Mouse (Mus musculus) heart, adult 18-20 months (tissue): ENCODE results near the gene Ift88. TPM values are rescaled to one million over a fixed set of nuclear protein-coding genes. Genes with fewer than 3 reads are reported as not detected.
"Not testable (repeated sequence)": the region's sequence is repeated elsewhere in the genome, so short reads cannot be mapped to it uniquely, and the experiment has no call there.

Experiments
- DNase-seq, 2 experiments: peaks; one replicate each; pipeline ENCODE4 v3.0.0; 2021 to 2022; ENCODE audit warnings: mixed read lengths in 1 of 2
- total RNA-seq, 2 experiments: library from RNA; stranded (reverse); gene quantifications; 2 replicates each; pipeline ENCODE4 v1.2.3; 2021

Ift88 gene
- total RNA-seq, 2 experiments from 2014 or later = 3.9 to 5.2 TPM

DNA sequence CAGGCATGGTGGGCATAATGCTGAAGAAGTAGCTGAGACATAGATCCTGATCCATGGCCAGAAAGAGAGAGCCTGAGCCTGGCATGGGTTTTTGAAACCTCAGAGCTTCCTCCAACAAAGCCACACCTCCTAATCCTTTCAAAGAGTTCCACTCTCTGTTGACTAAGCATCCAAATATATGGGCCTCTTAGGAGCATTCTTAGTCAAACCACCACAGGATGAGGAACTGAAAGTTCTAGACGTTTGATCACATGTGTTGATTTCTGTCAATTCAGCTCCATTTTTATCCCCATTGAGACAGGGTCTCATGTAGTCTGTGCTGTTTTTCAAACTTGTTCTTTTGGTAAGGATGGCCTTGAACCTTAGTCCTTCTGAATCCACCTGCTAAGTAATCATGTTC lies 28.7 kb downstream of the Ift88 start:
- DNase-seq = no peak

DNA sequence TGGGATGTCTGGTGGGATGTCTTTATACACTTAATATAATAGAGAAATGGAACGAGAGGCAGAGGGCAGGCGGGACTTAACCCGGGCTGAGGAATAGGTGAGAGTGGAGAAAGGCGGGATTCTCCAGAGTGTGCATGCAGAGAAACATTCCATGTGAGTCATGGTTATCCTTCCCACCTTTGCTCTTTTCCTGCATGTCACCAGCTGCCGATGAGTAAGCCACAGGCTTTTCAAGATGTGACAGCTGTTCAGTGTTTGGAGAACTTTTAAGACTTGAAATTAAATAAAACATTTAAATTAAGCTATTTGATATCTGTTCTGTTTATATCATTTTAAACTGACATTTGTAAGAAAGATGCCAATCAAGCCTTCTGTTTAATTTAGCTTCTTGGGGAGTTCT lies 36.0 kb downstream of the Ift88 start:
- no peak for DNase-seq

DNA sequence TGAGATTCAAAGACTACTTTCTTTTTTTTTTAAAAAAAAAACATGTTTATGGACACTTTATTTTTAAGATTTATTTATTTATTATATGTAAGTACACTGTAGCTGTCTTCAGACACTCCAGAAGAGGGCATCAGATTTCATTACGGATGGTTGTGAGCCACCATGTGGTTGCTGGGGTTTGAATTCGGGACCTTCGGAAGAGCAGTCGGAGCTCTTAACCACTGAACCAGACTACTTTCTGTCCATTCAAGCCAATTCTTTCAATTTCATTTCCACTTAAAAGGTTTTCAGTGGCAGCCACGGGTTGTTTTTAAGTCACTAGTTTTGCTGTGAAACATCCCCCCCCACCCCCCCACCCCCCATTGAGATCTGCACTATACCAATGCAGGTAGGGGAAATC lies 36.5 kb downstream of the Ift88 start:
- DNase-seq = not testable (repeated sequence)

DNA sequence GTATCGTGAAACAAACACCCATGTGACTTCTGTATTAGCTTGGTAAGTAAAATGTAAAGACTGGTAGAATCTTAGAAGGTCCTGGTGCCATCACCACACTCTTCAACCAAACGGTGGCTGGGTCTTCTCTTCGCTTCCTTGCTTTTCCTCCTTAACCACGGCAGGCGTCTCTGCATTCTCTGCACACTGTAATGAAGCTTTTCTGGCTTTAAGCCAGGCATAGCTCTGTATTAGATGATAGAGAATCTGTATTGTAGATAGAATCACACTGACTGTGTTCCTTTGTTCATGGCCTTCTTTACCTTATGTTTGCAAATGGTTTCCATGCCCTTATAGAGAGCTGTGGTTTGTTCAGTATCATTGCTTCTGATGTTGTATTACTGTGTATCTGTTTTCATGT lies 39.0 kb downstream of the Ift88 start:
- no peak for DNase-seq

DNA sequence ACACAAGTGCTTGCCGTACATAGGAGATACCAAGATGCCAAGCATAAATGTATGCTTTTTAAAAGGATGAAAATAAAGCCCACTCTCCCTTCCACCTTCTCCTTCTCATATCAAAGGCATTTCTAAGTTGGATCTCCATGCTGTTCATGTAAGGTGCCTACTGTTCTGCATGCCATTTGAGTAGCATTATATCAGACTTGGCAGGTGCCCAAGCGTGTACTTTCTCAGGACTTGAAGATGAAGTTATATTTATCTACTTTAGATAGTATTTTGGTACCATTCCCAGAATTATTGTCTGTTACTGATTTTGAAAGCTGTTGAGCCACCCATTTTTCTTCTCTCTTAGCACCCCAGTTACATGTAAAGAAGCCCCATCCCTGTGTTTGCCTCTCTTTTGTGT lies 51.2 kb downstream of the Ift88 start:
- DNase-seq = peak; percentile 15 to 20

DNA sequence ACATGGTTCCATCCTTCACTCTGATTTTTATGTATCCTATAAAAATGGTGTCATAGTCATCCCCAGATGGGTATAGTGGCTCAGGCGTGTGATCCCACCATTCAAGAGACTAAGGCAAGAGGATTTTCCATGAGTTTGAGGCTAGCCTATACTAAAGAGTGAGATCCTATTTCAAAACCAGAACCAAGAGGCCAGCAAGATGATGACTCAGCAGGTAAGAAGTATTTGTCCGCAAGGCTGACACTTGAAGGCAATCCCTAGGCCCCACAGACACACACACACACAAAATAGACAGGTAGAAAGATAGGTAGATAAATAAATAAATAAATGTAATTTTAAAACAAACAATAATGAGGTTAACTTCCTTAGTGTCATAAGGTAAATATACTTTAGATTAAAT lies 58.4 kb downstream of the Ift88 start:
- DNase-seq = no peak

DNA sequence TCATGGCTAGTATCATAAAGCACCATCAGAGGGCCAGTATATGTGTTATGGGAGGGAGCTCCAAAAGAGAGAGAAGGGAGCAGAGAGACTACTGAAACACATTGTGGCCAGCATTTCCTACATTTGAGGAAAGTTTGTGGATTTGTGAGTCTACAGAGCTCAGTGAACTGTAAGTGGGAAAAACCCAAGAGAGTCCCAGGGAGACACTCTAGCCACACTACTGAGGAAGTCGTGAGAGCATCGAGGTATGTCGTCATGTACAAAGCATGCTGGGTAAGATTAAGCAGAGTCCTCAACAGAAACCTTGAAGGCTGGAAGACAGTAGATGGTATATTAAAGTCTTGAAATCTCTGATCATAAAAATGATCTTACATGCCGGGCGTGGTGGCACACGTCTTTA lies 60.3 kb downstream of the Ift88 start:
- DNase-seq = no peak

DNA sequence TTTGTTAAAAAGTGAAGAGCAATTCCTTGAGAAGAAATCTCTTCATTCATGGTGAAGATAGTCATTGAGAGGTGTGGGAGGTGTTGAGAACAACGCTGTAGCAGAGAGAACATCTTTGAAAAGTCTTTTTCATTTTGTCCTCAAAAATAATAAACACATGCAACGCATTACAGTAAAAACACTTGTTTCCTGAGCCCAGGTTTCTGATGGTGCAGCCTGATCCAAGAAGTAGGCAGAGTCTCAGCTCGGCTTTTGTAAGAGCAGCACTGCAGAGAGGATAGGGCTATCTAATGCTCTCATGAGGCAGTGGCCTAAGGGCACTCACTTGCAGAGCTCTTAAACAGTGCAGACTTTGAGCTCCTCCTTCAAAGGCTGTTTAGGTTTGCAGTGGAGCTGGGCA lies 65.8 kb downstream of the Ift88 start:
- DNase-seq = no peak

DNA sequence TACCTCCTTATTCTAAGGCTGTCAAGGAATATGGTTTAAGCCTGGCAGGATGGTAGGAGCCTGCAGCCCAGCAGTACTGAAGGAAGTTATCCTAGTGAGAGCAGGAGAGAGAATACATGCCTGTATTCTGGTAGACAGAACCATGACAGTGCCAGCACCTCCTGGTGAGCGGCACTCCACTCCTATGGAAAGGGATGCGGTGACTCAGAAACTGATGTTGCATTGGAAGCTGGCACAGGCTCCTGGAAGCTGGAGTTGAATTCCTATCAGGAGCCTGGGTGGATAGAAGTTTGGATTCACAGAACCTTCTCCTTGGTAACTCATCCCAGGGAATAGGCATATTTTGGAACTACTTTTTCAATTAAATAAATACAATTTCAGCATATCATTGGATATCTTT lies 70.0 kb downstream of the Ift88 start:
- no peak for DNase-seq

DNA sequence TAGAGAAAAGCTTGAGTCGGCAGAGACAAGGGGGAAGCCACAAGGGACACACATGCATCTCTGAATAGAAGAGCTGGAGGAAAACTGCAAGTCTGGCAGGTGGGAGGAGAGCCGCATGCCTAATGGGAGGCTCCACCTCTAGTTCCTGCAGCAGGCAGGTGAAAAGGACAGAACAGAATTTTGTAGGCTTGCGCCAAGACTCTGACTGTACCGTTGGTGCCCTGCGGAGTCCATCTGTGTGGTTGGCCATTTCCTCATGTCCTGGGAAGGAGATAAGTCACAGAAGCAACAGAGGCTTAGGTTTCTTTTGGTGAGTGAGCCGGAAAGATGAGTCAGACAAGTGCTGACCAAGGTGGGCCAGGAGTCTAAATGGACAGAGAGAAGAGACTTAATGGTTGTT lies 79.9 kb downstream of the Ift88 start:
- no peak for DNase-seq

DNA sequence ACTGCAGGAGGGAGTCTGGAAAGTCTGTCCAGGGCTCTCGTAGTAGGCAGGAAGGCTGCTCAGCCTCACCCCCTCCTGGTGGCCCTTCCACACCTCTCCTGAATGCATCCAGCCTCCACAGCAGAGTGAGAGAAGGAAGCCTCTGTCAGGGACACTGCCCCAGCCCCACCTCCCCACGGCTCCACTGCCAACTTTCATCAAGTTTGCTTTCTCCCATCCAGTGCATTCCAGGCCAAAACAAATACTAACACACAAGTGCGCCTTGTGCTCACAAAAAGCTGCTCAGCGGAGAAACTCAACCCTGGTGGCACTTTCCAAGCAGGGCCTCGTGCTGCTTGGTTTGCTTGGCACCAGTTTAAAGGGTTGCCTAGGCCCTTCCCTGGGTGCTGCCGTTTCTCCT lies 85.7 kb downstream of the Ift88 start:
- no peak for DNase-seq

DNA sequence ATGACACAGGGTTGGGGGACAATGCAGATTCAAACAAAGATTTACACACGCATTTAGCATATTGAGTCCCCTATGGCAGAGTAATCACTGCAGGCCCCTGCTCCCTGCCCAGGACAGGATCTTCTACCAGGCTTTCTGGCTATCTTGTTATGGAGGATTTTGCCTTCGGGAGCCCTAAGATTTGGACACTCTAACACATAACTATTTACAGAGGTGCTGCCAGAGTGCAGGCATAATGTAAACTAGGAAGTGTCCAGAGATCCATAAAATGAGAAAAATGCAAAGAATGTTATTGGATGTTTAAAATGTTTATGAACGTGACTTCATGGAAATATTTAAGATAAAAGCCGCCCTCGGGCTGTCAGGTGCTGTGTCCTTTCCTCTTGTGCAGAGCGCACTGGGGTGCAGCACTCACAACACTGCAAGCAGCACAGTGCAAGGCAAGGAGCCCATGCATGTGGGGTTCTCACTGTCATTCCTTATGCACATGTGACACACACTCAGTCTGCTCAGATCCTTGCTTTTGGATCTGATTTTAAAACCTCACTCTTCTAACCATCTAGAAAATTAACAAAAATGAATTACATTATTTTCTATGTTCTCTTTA lies 91.4 kb downstream of the Ift88 start:
- no peak for DNase-seq

DNA sequence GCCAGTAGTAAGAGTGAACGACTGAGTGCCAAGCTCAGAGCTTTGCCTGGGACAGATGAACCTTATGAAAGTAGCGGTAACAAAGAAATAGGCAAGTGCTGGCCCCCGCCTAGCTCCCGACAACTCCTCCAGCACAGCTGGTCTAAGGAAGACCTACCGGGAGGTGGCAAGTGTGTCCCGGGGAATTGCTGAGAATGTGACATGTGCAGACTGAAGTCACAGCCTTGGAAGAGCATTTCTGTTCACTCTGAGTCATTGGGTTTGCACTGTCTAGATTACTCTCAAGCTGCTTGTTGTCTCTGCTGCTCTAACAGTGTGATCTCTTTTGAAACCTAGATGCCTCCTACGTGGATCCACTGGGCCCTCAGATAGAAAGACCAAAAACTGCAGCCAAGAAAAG lies 93.1 kb downstream of the Ift88 start:
- no peak for DNase-seq

DNA sequence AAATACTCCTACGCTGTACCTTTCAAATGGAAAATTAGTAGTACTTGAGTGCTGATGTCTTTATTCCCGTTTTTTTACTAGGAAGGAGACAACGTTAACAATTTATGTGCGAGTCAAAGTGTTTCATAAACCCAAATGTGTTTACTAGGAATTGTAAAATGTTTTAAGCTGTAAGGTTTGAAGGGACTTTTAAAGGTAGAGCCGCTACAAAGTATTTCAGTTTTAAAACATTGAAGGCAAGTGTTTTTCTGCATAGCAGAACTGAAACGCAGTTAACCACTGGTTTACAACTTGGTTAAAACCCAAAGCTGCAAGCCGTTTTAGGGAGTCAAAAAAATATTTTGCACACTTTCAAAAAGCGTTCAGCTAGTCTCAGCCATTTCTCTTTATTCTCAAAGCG lies 99.9 kb downstream of the Ift88 start:
- no peak for DNase-seq

DNA sequence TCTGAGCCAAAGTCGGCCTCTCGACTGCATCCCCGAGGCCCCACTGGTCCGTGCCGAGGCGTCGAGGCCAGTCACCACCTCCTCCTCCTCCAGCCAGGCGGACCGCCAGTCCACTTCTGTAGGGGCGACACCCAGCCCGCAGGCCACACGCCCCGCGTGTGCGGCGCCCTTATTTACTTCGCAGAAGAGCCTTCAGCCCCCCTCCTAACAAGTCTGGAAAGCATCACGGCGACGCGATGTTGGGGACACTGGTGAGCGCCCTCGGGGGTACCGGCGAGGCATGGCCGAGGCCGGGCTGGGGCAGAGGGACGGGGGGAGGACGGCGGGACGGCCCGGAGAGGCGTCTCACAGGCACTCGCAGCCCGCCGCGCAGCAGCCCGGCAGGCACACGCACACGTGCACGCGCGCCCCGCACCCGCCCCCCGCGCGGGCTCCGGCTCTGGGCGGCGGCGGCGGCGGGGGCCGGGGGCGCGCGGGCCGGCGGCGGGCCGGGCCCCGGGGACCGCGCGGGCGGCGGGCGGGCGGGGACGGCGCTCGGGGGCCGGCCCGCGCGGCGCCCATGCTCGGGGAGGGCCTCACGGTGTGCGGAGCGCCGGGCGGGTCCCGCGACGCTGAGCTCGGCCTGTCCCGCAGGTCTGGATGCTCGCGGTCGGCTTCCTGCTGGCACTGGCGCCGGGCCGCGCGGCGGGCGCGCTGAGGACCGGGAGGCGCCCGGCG lies 101.0 kb downstream of the Ift88 start, which contains the start of gene Il17d:
Gene Il17d, plus strand, starts transcription at position 107 of the 717 bp plus-strand sequence.
- DNase-seq = peak; percentile 52 to 53

DNA sequence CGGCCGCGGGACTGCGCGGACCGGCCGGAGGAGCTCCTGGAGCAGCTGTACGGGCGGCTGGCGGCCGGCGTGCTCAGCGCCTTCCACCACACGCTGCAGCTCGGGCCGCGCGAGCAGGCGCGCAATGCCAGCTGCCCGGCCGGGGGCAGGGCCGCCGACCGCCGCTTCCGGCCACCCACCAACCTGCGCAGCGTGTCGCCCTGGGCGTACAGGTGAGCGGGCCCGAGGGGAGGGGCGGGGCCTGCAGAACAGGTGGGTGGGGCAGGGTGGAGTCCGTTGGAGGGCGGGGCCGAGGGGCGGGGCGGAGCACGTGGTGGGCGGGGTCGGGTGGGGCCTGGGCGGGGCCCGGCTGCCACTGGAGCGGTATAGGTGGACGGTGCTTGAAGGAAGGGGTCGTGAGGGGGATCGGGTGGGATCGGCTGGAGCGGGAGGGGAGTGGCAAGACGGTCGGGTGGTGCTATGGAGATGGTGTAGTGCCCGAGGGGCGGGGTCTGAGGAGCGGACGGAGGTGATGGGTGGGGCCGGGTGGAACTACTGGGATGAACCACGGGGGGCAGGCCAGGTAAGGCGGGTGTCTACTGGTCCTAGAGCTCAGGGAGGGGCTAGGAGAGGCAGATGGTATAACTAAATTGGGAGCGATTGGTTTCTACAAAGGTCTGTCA lies 101.7 kb downstream of the Ift88 start:
- peak; percentile 37 to 58 for DNase-seq

DNA sequence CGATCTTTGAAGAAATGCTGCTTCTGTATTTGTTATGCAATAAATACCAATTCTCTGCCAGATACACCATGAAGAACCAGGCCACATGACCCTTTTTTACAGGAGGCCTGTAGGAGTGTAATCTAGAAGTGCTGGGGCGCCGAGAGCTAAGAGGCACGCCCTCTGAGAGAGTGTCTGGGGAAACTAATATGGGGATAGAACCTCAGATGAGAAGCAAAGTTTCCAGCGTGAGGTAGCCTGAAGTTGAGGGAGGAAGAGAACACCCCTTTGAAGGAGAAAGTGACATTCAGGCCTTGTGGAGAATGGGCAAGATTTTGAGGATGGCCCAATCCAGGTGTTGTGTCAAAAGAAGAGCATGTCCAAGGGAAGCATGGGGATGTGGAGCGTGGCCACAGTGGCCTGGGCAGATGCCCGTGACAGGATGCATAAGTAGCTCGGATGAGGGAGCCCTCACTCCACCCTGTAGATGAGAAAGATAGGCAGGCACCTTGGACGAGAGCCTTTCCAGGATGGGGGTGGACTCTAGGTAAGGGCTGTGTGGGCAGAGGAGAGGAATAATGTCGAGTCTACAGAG lies 102.3 kb downstream of the Ift88 start:
- peak in 1 of 2 experiments; percentile 26 for DNase-seq

DNA sequence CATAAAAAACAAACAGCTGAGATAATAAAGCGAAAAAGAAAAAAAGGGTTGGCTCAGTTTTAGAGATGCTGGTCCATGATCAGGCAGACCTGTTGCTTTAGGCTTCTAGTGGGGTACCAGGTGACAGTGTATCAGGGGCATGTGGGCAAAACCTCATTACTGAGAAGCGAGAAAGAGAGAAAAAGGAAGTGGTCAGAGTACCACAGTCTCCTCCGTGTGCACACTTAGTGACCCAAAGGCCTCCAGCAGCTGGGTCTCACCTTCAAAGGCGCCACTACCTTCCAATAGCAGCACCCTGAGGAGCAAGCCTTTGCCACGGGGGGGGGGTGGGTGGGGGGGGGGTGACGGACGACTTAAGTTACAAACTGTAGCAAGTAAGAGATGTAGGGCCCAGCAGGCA lies 103.3 kb downstream of the Ift88 start:
- DNase-seq = no peak

DNA sequence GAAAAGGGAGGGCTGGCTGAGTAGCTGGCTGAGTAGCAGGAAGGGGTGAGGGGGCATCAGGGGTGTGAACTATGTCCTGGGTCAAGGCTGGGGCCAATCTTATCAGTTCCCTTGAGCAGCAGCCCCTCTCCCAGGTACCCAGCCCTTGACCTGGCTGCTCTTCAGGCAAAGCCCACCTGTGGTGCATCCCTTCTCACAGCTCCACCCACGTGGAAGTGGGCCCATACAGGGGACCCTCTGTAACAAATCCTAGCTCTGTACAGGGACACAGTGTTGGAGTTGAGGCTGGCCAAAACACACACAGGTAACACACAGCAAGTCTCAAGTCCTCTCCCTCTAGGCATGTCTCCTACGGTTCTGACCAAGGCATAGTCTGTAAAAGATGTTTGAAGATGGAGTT lies 103.7 kb downstream of the Ift88 start:
- DNase-seq = no peak

DNA sequence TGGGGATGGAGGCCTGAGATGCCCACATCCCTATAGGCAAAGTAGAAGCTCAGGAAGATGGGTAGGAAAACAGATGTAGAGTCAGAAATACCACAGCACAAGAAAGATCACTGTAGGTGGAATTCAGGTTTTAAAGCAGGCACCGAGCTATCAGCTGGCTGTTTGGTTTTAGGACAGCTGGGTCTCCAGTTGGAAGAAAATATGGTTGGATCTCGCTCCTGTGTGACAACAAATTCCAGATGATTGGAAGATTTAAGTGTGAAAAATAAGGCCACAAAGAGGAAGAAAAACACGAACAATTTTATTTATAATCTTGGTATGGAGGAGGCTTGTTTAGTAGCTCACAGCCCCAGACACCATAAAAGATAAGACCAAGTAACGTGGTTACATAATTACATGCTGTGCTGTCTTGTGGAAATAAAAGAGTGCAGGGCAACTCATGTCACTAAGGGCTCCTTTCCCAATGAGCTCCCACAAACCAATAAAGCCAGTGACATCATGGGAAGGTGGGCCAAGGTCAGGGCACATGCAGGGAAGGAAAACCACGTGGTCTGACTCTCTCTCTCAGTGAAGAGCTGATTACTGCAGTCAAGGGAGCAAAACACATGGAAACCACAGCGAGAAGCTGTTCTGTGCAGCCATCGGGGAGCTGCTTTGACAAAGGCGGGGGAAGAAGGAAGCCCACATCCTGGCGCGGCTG lies 105.4 kb downstream of the Ift88 start:
- DNase-seq = peak; percentile 72 to 75

DNA sequence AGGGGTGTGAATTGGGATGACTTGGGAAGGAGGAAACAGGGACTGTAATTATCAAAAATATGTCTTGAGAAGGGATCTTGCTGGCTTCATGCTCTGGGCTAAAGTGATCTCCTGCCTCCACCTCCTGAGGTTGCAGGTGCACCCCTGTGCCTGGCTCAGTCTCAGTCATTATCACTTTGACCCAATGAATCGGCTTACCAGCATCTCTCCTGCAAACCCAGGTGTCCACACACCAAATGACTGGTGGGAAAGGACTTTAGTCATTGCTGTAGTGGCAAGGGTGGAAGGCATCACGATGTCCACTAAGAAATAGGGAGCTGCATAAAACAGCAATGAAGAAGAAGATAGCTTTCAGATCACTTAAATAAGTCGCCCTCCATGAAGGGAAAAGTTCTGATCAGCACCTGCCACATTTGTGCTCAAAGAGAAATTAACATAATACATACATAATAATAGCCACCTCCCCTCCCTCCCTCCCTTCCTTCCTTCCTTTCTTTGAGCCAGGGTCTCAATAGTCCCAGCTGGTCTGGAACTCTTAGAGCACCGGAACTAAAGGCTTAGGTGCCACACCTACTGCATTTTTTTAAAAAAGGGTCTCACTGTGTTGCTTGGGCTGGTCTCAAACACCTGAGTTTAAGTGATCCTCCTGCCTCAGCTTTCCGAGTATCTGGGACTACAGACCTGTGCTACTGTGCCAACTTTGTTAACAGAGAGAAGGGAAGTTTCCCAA lies 106.1 kb downstream of the Ift88 start:
- DNase-seq = no peak

DNA sequence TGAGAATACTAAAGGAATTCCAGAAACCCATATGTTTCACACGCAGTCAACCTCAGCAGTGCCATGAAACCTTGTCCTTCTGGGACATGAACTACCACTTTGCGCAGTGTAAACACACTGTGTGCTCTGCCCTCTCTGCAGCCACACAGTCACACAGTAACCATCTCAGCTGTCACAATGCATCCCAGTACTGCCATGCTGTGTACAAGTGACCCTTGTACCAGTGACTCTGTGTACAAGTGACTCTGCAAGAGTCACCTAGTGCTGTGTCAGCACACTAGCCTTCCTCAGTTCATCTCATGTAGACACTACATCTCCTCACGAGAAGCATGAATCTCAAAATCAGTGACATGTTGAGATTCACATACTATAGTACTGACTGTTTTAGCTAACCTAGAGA lies 108.7 kb downstream of the Ift88 start:
- no peak for DNase-seq
